9 mouse cellular contexts compared by ENCODE assay signal in the genomic region with DNA sequence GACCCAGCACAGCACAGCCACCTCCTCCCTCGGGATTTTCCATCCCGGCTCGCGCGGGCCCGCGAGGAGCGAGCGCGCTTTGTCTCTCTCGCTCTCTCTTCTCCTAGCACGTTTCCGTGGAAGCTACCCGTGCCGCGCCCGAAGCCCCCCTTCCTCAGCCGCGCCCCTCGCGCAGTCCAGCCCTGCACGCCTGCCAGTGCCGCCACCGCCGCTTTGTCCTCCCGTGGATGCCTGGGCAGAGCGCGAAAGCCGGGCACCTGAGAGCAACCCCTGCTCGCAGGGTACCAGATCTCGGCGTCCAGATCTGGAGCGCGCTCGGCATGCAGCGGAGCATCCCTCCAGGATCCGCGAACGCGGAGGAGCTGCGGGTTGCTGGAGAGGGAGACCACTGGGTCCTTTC. TPM values are rescaled to one million over a fixed set of nuclear protein-coding genes. Genes with fewer than 3 reads are reported as not detected.
A peak's percentile ranks its signal among the peaks of the same experiment; 100 is the strongest.
DNase-seq lines count a peak whose midpoint lies in the region; ATAC-seq and TF ChIP-seq lines count a peak whose summit lies in the region.
"Had no signal": no experiment of that assay in that cellular context is flagged by ENCODE, and none has a peak within 500 bp of the region (broad histone marks: within the 10 kb centered on the region; RNA-seq: fewer than 3 reads in every experiment).

No protein-coding gene starts in this region.

- WGBS in forebrain, postnatal 0 days: 2% methylated on average over 41 of the region's 41 CpGs
- under 1% methylated on average over 40 of the region's 41 CpGs for WGBS in neural tube, embryonic 14.5 days
- 4% methylated on average over 32 of the region's 41 CpGs for WGBS in lung, postnatal 0 days

- peak overlapping the region; percentile 62 for H3K4me2 ChIP-seq in forebrain, postnatal 0 days (ENCODE audit: low read depth)
- H3K4me2 ChIP-seq in neural tube, embryonic 14.5 days (ENCODE audit: low read depth, low read length): peak overlapping the region; percentile 62
- H3K4me2 ChIP-seq in lung, postnatal 0 days (replicated peaks; ENCODE audit: low read depth, low read length): no peak overlapping the region

- H3K27ac ChIP-seq in gastrocnemius, adult 2 months: no peak overlapping the region
- peak overlapping the region; percentile 95 for H3K27ac ChIP-seq in forebrain, postnatal 0 days (ENCODE audit: low read depth, low read length)
- peak overlapping the region; percentile 92 for H3K27ac ChIP-seq in neural tube, embryonic 14.5 days (ENCODE audit: low read depth, low read length)
- H3K27ac ChIP-seq in lung, postnatal 0 days (ENCODE audit: low read length): no peak overlapping the region

- TF ChIP-seq CTCF in gastrocnemius, adult 2 months (IDR thresholded peaks at IDR 0.05): no peak
- no peak for TF ChIP-seq CTCF in forebrain, postnatal 0 days (IDR thresholded peaks at IDR 0.05; ENCODE audit: low read depth)
- no peak for TF ChIP-seq CTCF in lung, postnatal 0 days (IDR thresholded peaks at IDR 0.05)

- peaks cover 16% of the 10 kb centered on the region; the same call in 1 of the 2 replicates for H3K4me1 ChIP-seq in forebrain, postnatal 0 days (ENCODE audit: insufficient read depth)
- peaks cover 34% of the 10 kb centered on the region for H3K4me1 ChIP-seq in neural tube, embryonic 14.5 days (ENCODE audit: control insufficient read depth, insufficient read depth, low read length)
- H3K4me1 ChIP-seq in lung, postnatal 0 days (ENCODE audit: insufficient read depth, low read depth, low read length): no peaks in the 10 kb centered on the region

- H3K4me3 ChIP-seq in gastrocnemius, adult 2 months: peak overlapping the region; percentile 82
- H3K4me3 ChIP-seq in forebrain, postnatal 0 days (ENCODE audit: low read depth, low read length): peak overlapping the region; percentile 82
- peak overlapping the region; percentile 73 for H3K4me3 ChIP-seq in neural tube, embryonic 14.5 days (ENCODE audit: low read depth, low read length)
- H3K4me3 ChIP-seq in lung, postnatal 0 days (ENCODE audit: low read depth, low read length): no peak overlapping the region
- H3K4me3 ChIP-seq: erythroblast, embryonic 14.5 days had no signal

- no peaks in the 10 kb centered on the region for H3K36me3 ChIP-seq in forebrain, postnatal 0 days (ENCODE audit: insufficient read depth)
- H3K36me3 ChIP-seq in neural tube, embryonic 14.5 days (ENCODE audit: control insufficient read depth, insufficient read depth, low read length): no peaks in the 10 kb centered on the region
- no peaks in the 10 kb centered on the region for H3K36me3 ChIP-seq in lung, postnatal 0 days (ENCODE audit: insufficient read depth, low read length)

- peak overlapping the region; percentile 82 for H3K9ac ChIP-seq in forebrain, postnatal 0 days
- H3K9ac ChIP-seq in neural tube, embryonic 14.5 days (replicated peaks; ENCODE audit: low read depth, low read length): peak overlapping the region; percentile 93
- H3K9ac ChIP-seq in lung, postnatal 0 days (replicated peaks; ENCODE audit: low read depth): no peak overlapping the region

- TF ChIP-seq EP300 in lung, postnatal 0 days (IDR thresholded peaks at IDR 0.05): no peak

- no peaks in the 10 kb centered on the region for H3K9me3 ChIP-seq in forebrain, postnatal 0 days (ENCODE audit: low read length)
- no peaks in the 10 kb centered on the region for H3K9me3 ChIP-seq in neural tube, embryonic 14.5 days (ENCODE audit: control insufficient read depth, low read length)
- no peaks in the 10 kb centered on the region for H3K9me3 ChIP-seq in lung, postnatal 0 days (ENCODE audit: low read length)

- intact Hi-C loops in gastrocnemius, adult 2 months (cut with DNase I): loop anchor here (5.0 kb wide), 1 partner anchor 66 kb away; no protein-coding TSS in a partner anchor

- ATAC-seq in forebrain, postnatal 0 days: peak; percentile 19
- peak; percentile 42 for ATAC-seq in neural tube, embryonic 14.5 days (ENCODE audit: low read depth)
- ATAC-seq in lung, postnatal 0 days: no peak

- DNase-seq in gastrocnemius, adult 2 months: peak; percentile 26
- DNase-seq in gastrocnemius, adult 18-20 months (ENCODE audit: low spot score): no peak
- peak; percentile 43 to 59 for DNase-seq in cerebellum, adult 18-20 months
- DNase-seq in forebrain, postnatal 0 days: peak; percentile 82
- DNase-seq in layer of hippocampus, postnatal 25 days (ENCODE audit: extremely low spot score in 1 of 2, low spot score in 1 of 2): peak; percentile 43 to 58
- no peak for DNase-seq in urinary bladder, postnatal 25 days (ENCODE audit: low spot score)
- no peak for DNase-seq in lung, postnatal 0 days (ENCODE audit: low spot score)

- H3K27me3 ChIP-seq in forebrain, postnatal 0 days (ENCODE audit: insufficient read depth, low read length): no peaks in the 10 kb centered on the region
- H3K27me3 ChIP-seq in neural tube, embryonic 14.5 days (ENCODE audit: control insufficient read depth, insufficient read depth, low read length): no peaks in the 10 kb centered on the region; the same call in 1 of the 2 replicates
- H3K27me3 ChIP-seq in lung, postnatal 0 days (replicated peaks; ENCODE audit: insufficient read depth, low read length): peaks cover 26% of the 10 kb centered on the region

RNA-seq across cellular contexts. Expression of gene Smpd3, which starts 1.2 kb away (rescaled TPM):
- 1 to 10 TPM in 1 of 2 experiments, under 1 TPM in 1; 0.79 to 1.9 TPM for total RNA-seq in gastrocnemius, adult 2 months (2021)
- total RNA-seq in gastrocnemius, adult 18-20 months (2021): 1 to 10 TPM in 1 of 2 experiments, under 1 TPM in 1; 0.43 to 1.1 TPM
- total RNA-seq in forebrain, postnatal 0 days (2014; rRNA removed): 103 and 114 TPM in 2 replicates
- 63.1 and 84.8 TPM in 2 replicates for polyA plus RNA-seq in forebrain, postnatal 0 days (2015; fragmentation: Nextera tagmentation; extraction: Ambion mirVana)
- 10 to 100 TPM; 77.7 to 84.8 TPM for total RNA-seq in layer of hippocampus, postnatal 25 days (2021)
- polyA plus RNA-seq in neural tube, embryonic 14.5 days (2014; fragmentation: Nextera tagmentation; extraction: Ambion mirVana): 39.5 and 43.3 TPM in 2 replicates
- polyA plus RNA-seq in lung, postnatal 0 days (2015; fragmentation: Nextera tagmentation; extraction: Ambion mirVana): 1.5 and 1.7 TPM in 2 replicates
- polyA plus RNA-seq: erythroblast, embryonic 14.5 days had no signal

Comparison
In these comparisons a context has a peak if more than half of its experiments do, and no peak if none do; other contexts are left out.
1. DNase-seq: peak in gastrocnemius, adult 2 months (single experiment), cerebellum, adult 18-20 months (2 of 2), forebrain, postnatal 0 days (single experiment) and layer of hippocampus, postnatal 25 days (2 of 2); none in gastrocnemius, adult 18-20 months (single experiment), urinary bladder, postnatal 25 days (single experiment) and lung, postnatal 0 days (single experiment).
2. H3K27ac ChIP-seq: peak in forebrain, postnatal 0 days (single experiment) and neural tube, embryonic 14.5 days (single experiment); none in gastrocnemius, adult 2 months (single experiment) and lung, postnatal 0 days (single experiment).
3. RNA of gene Smpd3, which starts 1.2 kb away (total RNA-seq): 103 to 114 TPM in forebrain, postnatal 0 days and 77.7 to 84.8 TPM in layer of hippocampus, postnatal 25 days; 0.79 to 1.9 TPM in gastrocnemius, adult 2 months and 0.43 to 1.1 TPM in gastrocnemius, adult 18-20 months; every median in the first group is over 10 times any median in the second.